Mouse (Mus musculus): ENCODE data around the gene Nipbl.

DNA sequence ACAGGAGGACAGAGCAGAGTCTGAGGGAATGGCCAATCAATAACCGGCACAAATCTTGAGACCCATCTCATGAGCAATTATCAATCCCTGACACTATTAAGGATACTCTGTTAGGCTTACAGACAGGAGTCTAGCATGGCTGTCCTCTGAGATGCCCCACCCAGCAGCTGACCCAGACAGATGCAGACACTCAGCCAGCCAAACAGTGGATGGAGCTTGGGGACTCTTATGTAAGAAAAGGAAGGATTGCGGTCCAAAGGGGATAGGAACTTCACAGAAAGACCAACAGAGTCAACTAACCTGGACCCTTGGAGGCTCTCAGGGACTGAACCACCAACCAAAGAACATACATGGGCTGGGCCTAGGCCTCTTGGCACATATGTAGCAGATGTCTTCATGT, 42.7 kb downstream of the Nipbl start:
- no peak for TF ChIP-seq CTCF (IDR thresholded peaks at IDR 0.05; ENCODE audit: low read depth)
- TF ChIP-seq EP300 (optimal IDR thresholded peaks at IDR 0.05), result no peak
